Mouse (Mus musculus): ENCODE measurements around the gene Ccdc152. TPM values are rescaled to one million over a fixed set of nuclear protein-coding genes. Genes with fewer than 3 reads are reported as not detected.
"Not testable (repeated sequence)": the region's sequence is repeated elsewhere in the genome, so short reads cannot be mapped to it uniquely, and the experiment has no call there.

Ccdc152 gene
- total RNA-seq, 2 experiments from 2014 or later, result not detected

DNA sequence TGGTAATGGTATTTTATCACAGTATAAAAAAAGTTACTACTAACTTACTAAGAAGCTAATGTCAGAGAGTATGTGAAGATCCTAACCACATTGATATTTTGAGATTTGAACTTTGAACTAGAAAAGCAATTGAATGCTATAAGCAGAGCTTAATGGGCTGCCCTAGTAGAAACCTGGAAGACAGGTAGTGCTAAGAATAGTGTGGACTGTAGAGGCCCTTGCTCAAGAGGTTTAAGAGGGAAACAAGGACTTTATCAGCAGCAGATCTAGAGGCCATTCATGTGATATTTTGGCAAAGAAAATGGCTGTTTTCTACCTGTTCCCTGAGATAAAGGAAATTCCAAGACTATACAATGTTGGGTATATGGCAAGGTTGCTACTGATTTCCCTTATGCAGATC is 17.3 kb downstream of the Ccdc152 start:
- no peak for DNase-seq (ENCODE audit: low spot score in 2 of 2)
- intact Hi-C loops (cut with DNase I), result no loop called here

DNA sequence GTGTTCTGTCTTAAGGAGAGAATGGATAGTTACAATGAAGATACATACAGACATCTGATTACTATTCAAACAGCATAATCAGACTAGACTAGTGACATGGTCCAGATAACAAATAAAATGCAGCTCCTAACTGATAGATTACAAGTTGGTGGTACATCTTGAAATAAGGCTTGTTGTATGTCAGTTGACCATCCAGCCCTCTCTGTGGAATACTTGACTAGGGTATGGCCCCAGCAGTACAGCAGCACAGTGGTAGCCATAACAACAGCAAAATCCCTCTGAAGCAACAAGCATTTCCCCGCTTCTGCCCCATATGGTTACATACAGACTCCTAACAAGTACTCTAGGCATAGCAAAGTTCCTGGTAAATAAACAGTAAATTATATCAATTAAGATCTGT is 21.6 kb downstream of the Ccdc152 start:
- intact Hi-C loops (cut with DNase I), result no loop called here
- DNase-seq (ENCODE audit: low spot score in 2 of 2), result no peak

DNA sequence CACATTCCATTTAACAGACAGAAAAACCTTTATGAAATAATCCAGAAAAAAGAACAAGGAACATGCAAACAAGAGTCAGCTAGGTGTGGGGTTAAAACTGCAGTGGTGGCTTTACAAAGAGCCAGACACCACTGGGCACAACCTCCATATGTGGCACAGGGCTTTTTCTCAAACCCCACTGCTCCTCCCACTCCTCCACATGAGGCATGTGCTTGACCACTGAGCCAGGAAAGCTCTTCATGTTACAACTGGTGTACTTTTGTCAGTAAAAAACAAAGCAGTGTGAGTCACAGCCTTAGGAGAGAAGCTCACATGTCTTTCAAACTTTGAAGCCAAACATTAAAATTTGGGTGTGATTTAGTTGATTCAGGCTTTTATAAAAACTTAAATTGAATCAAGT is 22.1 kb downstream of the Ccdc152 start:
- no peak for DNase-seq (ENCODE audit: low spot score in 2 of 2)
- intact Hi-C loops (cut with DNase I), result no loop called here

DNA sequence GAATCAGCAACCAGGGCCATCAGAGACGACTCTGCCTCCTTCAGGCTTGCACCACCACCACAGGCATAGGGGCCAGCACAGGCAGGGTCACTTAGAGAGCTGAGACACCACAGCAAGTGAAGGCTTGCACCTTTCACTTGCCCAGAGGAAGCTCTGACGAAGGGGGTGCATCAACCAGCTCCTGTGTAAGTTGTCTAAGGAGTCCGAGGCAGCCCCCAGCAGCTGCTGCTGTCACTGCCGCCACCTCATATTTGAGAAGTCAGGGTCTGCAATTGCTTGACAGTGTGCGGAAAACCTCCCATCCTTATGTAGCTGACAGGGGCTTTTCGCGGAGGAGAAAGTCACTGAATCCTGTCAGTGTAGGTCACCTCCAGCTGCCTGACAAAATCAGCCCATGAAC is 24.1 kb downstream of the Ccdc152 start:
- intact Hi-C loops (cut with DNase I), result no loop called here
- DNase-seq (ENCODE audit: low spot score in 2 of 2), result no peak

DNA sequence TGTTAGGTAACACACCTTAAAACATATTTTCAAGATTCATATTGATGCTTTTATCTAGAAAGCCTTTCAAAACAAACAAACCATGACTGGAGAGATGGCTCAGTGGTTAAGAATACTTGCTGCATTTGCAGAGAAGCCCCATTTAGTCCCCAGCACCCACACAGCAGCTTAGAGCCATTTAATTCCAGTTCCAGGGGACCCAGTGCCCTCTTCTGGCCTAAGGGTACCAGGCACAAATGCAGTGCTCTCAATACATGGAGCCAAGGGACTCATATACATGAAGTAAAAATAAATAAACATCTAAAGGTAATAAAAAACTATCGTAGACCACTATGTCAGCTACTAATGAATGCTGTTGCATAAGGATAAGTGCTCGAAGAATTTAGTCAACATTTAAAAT is 25.9 kb downstream of the Ccdc152 start:
- DNase-seq (ENCODE audit: low spot score in 2 of 2), result no peak

DNA sequence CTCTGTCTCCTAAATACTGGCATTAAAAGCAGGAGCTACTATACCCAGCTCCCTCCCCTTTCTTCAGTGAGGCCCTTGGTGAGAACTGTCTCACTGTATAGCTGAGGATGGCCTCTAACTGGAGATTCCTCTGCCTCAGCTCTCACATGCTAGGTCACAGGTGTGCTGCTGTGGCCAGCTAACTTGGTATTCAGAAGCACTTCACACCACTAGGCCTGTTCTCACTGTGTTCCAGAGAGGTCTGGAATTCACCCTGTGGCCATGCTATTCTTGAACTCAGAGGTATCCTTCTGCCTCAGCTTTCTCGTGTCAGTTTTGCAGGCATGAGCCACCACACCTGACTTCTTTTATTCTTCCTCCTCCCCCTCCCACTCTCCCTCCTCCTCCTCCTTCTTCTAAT is 30.1 kb downstream of the Ccdc152 start:
- no peak for DNase-seq (ENCODE audit: low spot score in 2 of 2)
- intact Hi-C loops (cut with DNase I), result no loop called here

More for the DNA sequence above, 25.9 kb downstream of the Ccdc152 start:
- intact Hi-C loops (cut with DNase I), result no loop called here

DNA sequence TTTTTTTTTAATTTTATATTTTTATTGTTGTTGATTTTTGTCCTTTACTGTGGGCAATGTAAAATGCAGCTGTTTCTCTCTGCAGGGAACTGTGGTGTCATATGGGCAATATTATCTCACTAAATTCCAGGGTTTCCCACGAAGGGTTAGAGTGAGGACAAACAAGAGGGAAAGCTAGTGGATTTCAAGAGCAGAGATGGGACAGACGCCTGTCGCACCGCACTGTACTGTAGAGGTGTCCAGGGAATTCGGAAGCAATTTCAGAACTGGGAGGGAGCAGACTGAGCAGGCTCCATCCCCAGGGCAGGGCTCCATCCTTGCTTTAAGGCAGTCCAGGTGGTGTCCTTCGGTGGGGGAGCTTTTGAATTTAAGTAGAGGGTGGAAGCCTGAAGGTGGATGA is 32.1 kb downstream of the Ccdc152 start:
- no peak for DNase-seq (ENCODE audit: low spot score in 2 of 2)
- intact Hi-C loops (cut with DNase I), result loop anchor here (2.0 kb wide), 1 partner anchor 38 kb away; no protein-coding TSS in a partner anchor

DNA sequence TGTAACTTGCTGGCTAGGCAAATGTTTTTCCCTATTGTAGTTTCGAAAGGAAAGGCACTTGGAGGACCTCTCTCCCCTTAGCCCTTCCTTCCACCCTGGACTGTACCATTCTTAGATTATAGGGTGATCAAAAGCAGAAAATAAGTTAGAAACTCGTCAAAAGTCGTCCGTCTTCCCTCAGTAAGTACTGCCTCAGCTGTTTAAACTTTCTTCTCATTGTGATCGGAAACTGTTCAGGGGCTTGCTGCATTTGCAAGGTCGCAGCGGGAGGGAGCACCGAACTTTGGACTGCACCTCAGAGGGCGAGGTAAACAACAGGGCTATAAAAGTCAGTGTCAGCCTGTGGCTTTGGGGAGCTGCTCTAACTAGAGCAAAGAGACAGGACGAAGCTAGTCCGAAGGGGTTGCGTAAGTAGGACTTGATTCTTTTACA is 32.7 kb downstream of the Ccdc152 start:
- peak; percentile 31 to 51 for DNase-seq (ENCODE audit: low spot score in 2 of 2)
- intact Hi-C loops (cut with DNase I), result loop anchor here (2.0 kb wide), 1 partner anchor 38 kb away; no protein-coding TSS in a partner anchor

DNA sequence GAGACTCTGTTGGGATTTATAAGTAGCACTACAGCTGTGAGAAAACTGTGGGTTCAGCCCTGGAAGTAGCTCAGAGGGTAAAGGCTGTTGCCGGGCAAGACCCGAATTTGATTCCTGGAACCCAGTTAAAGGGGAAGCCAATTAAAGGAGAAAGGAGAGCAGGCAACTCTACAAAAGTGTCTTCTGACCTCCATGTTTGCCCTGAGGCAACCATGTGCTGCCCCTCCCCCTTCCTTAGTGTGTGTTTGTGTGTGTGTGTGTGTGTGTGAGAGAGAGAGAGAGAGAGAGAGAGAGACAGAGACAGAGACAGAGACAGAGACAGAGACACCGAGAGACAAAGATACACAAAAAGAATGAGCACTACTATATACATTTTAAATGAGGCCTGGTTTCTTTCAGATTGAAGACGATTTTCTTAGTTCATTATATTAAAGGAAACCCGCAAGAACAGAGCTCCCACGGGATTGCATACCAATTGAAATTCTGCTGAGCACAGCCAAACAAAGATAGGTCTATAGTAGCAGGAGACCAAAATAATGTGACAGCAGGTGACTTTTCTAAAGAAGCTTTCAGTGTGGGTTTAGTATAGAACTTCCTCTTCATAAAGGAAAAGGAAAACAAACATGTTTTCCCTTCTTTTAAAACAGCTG is 33.2 kb downstream of the Ccdc152 start:
- intact Hi-C loops (cut with DNase I), result loop anchor here (2.0 kb wide), 1 partner anchor 37 kb away; no protein-coding TSS in a partner anchor
- DNase-seq (ENCODE audit: low spot score in 2 of 2), result peak in 1 of 2 experiments; percentile 25

DNA sequence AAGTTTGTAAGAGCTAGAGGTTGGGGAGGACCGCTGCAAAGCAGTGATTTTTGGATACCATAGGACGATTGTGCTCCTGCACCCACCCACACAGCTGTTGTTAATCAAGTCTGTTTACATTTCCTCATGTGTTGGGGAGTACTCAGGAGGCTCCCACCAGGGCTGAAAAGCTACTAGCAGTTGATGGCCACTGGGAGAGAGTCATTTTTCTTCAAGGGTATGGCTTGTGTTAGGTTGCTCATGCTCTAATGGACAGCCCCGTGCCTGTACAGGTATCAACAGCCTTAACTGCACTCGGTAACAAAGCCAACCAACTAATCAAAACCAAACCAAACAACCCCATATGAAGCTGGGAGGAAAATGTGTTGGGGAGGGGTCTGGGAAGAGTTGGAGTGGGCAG is 33.8 kb downstream of the Ccdc152 start:
- no peak for DNase-seq (ENCODE audit: low spot score in 2 of 2)
- intact Hi-C loops (cut with DNase I), result no loop called here

DNA sequence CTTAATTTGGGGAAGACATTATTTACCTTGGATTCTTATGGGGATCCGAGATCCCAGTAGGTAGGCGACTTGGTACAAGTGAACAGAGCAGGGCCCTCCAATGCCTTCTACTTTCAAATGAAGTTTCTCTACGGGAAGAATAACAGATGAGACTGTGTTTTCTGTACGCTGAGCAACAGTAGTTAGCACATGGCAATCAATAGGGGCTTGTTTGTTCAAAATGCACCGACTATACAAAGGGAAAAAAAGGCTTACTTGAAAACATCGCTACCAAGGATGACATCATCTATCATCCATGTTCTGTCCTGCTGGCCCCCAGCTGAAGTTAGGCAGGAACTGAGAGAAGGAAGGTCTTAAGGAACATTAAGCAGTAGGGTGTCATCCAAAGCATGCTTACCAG is 35.1 kb downstream of the Ccdc152 start, which contains the start of gene Selenop:
Selenop (plus strand) TSS at position 301 of the 400 bp plus-strand sequence.
- intact Hi-C loops (cut with DNase I), result no loop called here
- no peak for DNase-seq (ENCODE audit: low spot score in 2 of 2)

DNA sequence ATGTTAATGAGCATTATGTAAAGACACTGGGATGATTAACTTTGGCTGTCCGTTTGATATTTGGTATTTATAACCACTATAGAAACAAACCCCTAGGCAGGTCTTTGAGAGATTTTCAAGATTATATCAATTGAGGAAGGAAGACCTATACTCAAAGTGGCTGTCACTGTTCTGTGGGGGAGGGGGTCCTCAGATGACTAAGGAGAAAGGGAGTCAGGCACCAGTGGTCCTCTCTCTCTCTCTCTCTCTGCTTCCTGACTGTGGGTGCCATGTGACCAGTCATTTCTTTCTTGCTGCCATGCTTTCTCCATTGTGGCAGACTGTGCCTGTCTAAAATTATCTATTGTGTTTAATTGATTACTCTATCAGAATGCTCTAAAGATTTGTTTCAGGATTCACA is 38.5 kb downstream of the Ccdc152 start:
- no peak for DNase-seq (ENCODE audit: low spot score in 2 of 2)
- intact Hi-C loops (cut with DNase I), result no loop called here

DNA sequence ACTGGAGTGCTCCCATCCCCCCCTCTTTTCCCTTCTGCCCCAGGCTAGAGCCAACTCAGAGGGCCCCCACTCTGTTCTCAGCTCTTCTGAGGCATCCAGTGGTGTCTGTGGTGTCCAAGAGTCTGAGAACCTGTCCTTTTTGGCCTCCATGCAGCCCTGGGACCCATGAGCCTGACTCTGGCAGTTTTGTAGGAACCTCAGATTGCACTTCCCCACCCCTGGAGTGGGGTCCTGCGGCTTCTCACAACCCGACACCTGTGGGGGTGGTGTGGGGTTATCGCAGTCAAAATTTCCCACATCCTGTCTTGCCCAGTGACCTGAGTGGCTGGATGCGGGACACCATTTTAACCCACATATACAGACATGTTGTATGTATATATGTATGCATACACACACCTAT is 39.0 kb downstream of the Ccdc152 start:
- intact Hi-C loops (cut with DNase I), result no loop called here
- DNase-seq (ENCODE audit: low spot score in 2 of 2), result no peak

DNA sequence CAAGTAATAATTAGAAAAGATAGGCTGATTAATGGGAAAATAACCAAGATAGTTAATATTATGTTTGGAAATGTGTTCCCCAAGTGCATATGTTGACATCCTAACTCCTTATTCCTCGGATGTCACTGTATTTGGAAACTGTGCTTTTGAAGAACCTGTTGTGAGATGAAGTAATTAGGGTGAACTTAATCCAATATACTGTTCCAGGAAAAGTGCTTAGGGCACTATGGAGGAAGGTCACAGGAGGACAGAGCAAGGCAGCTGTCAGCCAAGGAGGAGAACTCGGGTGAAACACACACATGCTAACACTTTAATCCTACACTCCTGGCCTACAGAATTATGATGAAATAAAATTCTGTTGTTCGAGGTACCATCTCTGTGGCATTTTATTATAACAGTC is 40.4 kb downstream of the Ccdc152 start:
- DNase-seq (ENCODE audit: low spot score in 2 of 2), result no peak
- intact Hi-C loops (cut with DNase I), result no loop called here

DNA sequence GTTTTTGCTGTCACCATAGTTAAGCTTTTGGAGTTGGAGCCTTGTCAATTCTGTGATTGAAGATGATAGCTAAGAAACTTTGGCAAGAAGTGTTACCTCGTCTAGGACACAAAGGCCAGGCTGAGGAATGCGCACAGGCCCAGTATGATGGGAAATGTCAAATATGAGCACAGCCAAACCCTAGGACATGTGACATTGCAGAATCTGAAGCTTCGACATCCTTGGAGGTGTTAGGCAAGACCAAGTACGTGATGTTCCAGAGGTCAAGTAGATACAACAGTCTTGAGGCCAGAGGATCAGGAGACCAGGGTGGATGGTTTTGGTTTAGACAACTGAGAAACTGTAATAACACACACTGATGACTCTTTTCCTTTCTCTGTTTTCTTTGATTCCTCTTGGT is 43.0 kb downstream of the Ccdc152 start:
- no peak for DNase-seq (ENCODE audit: low spot score in 2 of 2)
- intact Hi-C loops (cut with DNase I), result no loop called here

DNA sequence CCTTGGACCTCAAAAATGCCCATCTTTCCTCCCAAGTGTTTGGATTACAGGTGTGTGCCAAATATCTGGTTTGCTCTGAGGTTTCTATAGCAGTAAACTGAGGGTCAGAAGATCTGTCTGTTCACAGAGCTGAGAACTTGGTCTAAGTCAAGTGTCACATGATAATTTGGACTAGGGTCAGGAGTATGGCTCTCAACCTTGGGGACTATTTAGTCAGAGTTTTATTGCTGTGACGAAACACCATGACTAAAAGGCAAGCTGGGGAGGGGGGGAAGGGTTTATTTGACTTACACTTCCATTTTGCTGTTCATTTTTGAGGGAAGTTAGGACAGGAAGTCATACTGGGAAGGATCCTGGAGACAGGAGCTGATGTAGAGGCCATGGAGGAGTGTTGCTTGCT is 44.3 kb downstream of the Ccdc152 start:
- DNase-seq (ENCODE audit: low spot score in 2 of 2), result no peak
- intact Hi-C loops (cut with DNase I), result no loop called here

DNA sequence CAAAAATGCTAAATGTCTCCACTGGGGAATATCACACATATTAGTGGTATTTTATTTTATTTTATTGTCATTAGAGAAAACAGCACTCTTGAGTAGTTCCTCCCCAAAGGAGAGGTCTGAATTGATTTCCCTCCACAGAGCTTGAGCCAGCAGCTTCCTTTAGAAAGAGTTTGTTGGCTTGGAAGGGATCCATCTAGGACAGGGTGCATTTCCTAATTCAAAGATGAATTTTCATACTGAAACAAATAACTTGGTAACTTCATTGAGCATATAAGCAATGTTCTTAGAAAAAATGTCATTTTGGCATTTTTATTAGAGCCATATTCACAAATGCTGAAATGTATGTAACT is 51.6 kb downstream of the Ccdc152 start:
- intact Hi-C loops (cut with DNase I), result no loop called here

DNA sequence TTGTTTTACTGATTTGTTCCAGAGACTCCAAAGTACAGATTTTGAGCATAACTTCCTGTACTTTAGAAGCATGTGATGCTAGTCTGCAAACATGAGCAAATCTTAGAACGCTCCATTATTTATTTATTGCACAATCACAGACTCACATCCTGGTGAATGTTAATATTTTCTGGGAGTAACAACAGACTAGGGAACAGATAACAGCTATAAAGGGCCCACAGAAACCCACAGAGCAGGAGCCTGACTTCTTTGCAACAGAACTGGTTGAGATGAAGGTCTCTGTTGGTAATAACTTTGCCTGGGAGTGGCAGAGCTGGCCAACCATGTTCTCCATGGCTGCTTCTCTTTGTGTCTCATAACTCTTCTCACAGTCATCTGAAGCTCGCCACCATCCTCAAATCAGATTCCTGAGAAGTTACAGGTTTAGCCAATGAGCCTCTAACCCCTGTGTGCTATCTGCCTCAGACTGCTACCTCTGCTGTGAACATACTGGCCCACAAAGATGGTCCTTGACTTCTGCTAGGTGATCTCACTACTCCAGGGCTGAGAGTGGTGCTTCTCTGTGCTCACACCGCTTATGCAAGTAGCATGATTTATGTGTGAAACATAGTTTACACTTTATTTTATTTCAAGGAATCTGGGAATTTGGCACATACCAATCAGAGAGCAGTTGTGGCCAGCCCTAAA is 52.2 kb downstream of the Ccdc152 start:
- intact Hi-C loops (cut with DNase I), result no loop called here
- DNase-seq (ENCODE audit: low spot score in 2 of 2), result no peak

More for the DNA sequence above, 51.6 kb downstream of the Ccdc152 start:
- DNase-seq (ENCODE audit: low spot score in 2 of 2), result no peak

DNA sequence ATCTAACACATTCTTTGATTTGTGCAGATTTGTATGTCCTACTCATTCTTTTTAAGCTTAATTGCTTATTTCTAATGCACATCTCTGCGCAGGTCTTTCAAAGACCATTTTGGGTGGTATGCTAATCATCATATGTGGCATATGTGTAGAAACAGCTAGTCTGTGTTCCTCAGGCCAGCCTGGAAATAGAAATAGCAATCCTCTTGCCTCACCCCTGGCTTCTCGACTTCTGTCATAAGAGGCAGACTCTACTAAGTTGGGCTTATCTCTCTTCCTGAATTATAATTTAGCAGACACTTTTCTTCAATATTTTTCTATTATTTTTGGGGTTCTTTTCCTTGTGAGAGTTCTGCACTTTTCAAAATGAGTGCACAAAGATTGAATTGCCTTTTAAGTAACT is 52.7 kb downstream of the Ccdc152 start:
- intact Hi-C loops (cut with DNase I), result no loop called here
- DNase-seq (ENCODE audit: low spot score in 2 of 2), result no peak

DNA sequence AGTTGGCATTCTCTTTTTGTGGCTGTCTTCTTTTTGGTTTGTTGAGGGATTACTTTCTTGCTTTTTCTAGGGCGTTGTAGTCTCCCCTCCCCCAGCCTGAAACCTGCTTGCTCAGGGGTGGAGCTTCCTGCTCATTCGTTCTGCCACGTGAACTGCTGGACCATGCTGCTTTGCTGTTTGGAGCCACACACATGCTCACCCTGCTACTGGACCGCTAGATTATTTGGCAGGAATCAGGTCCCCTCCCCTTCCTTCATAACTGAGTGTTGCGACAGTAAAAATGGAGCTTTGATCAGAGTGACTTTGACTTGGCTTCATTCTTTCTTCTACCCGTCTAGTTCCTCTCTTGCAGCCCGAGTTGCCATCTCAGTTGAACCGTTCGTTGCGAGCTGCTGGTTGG is 58.3 kb downstream of the Ccdc152 start:
- DNase-seq (ENCODE audit: low spot score in 2 of 2); intact Hi-C loops (cut with DNase I): not testable (repeated sequence)

DNA sequence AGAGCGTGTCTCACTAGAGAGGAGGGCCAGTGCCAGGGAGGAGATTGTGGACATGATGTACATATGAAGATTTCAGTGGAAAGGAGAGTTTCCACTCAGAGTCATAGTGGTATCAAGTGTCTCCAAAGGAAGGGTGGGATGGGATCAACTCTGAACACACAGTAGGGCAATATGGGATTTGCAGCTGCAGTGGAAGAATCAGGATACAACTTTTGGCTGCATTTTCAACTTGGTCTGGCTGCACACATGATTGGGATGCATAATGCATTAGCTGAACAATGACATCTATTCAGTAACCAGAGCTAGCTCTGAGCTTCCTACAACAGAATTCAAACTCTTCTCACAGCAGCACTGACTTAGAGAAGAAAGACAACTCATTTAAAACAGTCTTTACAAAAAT is 65.4 kb downstream of the Ccdc152 start:
- peak in 1 of 2 experiments; percentile 15 for DNase-seq (ENCODE audit: low spot score in 2 of 2)
- intact Hi-C loops (cut with DNase I), result no loop called here

Data from left cerebral cortex, postnatal 14 days (tissue).